Mouse (Mus musculus) olfactory bulb, adult 2 months (tissue): ENCODE measurements around the gene Mrgprd.

Experiments used
- CTCF ChIP-seq: fragments of 200-500 bp; IDR thresholded peaks from 2 replicates; pipeline ENCODE4 v1.5.1; 2012; ENCODE audit warnings: low read depth, mild to moderate bottlenecking, low read length, moderate library complexity; ENCODE audit not compliant: insufficient read depth
- POLR2A ChIP-seq: fragments of 200-500 bp; IDR thresholded peaks from 2 replicates; pipeline ENCODE4 v1.6.1; 2012; ENCODE audit warnings: mild to moderate bottlenecking, low read depth, low read length, moderate library complexity; ENCODE audit not compliant: insufficient read depth

DNA sequence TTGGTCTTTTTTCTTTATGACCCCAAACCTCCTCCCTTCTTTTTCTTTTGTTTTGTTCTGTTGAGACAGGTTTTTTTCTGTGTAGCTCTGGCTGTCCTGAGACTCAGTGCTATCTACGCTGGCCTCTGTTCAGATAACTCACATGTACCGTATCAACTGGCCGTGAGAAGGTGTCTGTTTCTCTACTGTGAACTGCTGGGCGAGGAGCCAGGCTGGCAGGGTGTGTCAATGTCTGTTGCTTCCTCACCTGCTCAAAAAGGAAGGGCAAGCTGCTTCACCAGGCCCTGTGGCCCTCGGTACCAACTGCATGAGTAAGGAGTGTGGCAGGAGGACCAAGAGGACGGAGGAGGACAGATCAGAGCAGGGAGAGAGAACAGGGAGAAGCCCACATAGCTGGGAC is 27.2 kb upstream of the Mrgprd start:
- no peak for TF ChIP-seq CTCF
- TF ChIP-seq POLR2A: no peak
